Mouse (Mus musculus) bone marrow macrophage, adult 2 months (primary cell): ENCODE measurements around the gene Itga8.

Source experiments
- CTCF ChIP-seq: IDR thresholded peaks from 2 replicates; pipeline ENCODE4 v1.5.1; 2012; ENCODE audit warnings: low read depth, mild to moderate bottlenecking, low read length, moderate library complexity
- POLR2A ChIP-seq: IDR thresholded peaks from 2 replicates; pipeline ENCODE4 v1.6.1; 2012; ENCODE audit warnings: mild to moderate bottlenecking, low read depth, low read length, borderline replicate concordance

DNA sequence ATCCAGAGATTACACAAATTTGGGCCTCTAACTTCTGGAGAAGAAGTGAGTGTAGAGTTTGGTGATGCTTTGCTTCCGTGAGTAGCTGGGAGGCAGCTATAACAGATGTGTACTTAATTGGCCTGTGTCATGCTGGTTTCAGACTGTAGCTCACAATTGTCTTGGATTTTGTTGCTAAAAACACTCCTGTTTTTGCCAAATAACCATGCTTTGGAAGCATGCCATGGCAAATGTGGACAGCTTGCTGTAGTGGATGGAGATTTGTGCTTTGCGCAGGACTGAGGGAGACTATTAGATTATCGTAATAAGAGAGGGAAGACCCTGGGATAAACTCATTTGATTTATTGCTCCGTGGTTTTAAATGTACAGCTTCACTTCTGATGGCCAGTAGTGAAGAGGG is 16.3 kb upstream of the Itga8 start:
- no peak for TF ChIP-seq CTCF
- no peak for TF ChIP-seq POLR2A
